Mouse (Mus musculus) forebrain, embryonic 16.5 days (tissue): ENCODE data around the gene Mapk1ip1. TPM values are rescaled to one million over a fixed set of nuclear protein-coding genes. Genes with fewer than 3 reads are reported as not detected.

Experiments
- ATAC-seq: fragments of 200-750 bp; cut with Nextera tagmentation; 2 replicates; pipeline ENCODE4 v1.8.0; 2017; ENCODE audit warnings: mild to moderate bottlenecking, moderate library complexity
- H3K27ac ChIP-seq: fragments of 300-500 bp; sonication (generic); 2 replicates; pipeline ENCODE4 v1.5.1; 2014; ENCODE audit warnings: low read length, control low read depth
- H3K27me3 ChIP-seq: fragments of 300-500 bp; sonication (generic); replicated peaks from 2 replicates; pipeline ENCODE4 v1.6.1; 2014; ENCODE audit warnings: low read length; ENCODE audit not compliant: control insufficient read depth, insufficient read depth
- H3K36me3 ChIP-seq: fragments of 300-500 bp; sonication (generic); 2 replicates; pipeline ENCODE4 v1.6.1; 2014; ENCODE audit not compliant: control insufficient read depth, insufficient read depth
- H3K4me1 ChIP-seq: fragments of 300-500 bp; sonication (generic); replicated peaks from 2 replicates; pipeline ENCODE4 v1.6.1; 2014; ENCODE audit warnings: low read length; ENCODE audit not compliant: control insufficient read depth, insufficient read depth
- H3K4me2 ChIP-seq: fragments of 300-500 bp; sonication (generic); 2 replicates; pipeline ENCODE4 v1.6.1; 2014; ENCODE audit warnings: mild to moderate bottlenecking, low read length, control low read depth
- H3K4me3 ChIP-seq: fragments of 300-500 bp; sonication (generic); replicated peaks from 2 replicates; pipeline ENCODE4 v1.5.1; 2014; ENCODE audit warnings: mild to moderate bottlenecking, low read length, control low read depth
- H3K9ac ChIP-seq: fragments of 300-500 bp; sonication (generic); replicated peaks from 2 replicates; pipeline ENCODE4 v1.6.1; 2014; ENCODE audit warnings: low read depth, low read length, control low read depth
- H3K9me3 ChIP-seq: fragments of 300-500 bp; sonication (generic); 2 replicates; pipeline ENCODE4 v1.6.1; 2016; ENCODE audit warnings: low read length; ENCODE audit not compliant: control insufficient read depth
- WGBS: fragments of 180-500 bp; shearing (Covaris S2); extraction: QIAGEN DNeasy Blood & Tissue Kit; methylation state at CpG from one replicate; pipeline ENCODE4 v1.1.7; 2014; 5-methylcytosine and 5-hydroxymethylcytosine counted together
- polyA plus RNA-seq: library from polyadenylated mRNA; unstranded; fragments of >200 nt; fragmentation: Nextera tagmentation; extraction: Ambion mirVana; gene quantifications from 2 replicates; pipeline ENCODE4 v1.2.1, GENCODE M21; 2015

The Mapk1ip1 gene
- polyA plus RNA-seq, 1 experiment from 2014 or later = 35.0 TPM

DNA sequence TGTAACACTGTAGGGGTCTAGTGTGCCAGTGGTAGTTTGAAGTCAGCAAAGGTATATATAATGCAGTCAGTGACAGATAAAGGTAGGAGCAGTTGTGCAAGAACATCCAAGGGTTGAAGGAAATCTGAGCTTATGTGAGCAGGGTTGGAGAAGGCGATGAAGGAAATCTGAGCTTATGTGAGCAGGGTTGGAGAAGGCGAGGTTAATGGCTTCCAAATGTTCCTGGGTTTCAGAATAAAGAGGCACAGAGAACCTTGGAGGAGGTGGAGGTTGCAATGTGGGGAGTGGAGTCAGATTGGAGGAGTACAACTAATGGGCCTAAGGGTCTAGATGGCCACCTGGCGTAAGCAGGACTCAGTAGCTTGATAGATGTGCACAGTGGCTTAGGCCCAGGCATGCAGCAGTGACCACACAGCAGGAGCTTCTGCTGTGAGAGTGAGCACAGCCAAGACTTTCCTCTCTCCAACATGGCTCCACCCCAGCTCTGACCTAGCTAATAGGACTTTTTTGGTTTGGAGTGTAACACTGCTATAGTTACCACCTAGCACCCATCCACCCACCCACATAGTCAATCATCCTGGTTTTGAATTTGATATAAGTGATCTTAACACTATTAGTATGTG is 18.0 kb upstream of the Mapk1ip1 start:
- ATAC-seq = no peak

DNA sequence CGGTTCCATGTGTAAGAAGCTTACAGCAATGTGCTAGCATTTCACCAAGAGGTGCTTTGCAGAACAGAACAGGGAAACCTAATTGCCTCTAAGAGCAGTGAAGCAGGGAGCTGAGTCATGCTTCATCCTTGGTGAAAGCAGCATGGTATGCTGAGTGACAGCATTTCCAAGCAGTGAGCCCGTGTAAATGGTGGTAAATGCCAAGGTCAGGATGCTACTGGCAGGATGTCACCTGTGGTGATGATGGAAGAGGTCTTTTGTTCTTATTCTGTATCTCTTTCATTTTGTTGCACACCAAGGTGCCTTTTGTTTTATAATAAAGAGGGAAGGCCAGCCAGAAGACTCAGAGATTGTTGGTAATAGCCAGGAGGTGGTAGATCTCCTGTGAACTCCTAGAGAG is 10.6 kb upstream of the Mapk1ip1 start:
- H3K36me3 ChIP-seq = peaks cover 25% of the 10 kb centered on the region; the same call in 1 of the 2 replicates
- no peaks in the 10 kb centered on the region for H3K9me3 ChIP-seq
- no peak overlapping the region for H3K9ac ChIP-seq
- H3K27ac ChIP-seq = no peak overlapping the region
- no peak for ATAC-seq
- H3K27me3 ChIP-seq = no peaks in the 10 kb centered on the region
- 64% methylated on average over 2 of the region's 2 CpGs for WGBS
- H3K4me3 ChIP-seq = no peak overlapping the region
- H3K4me2 ChIP-seq = no peak overlapping the region
- H3K4me1 ChIP-seq = no peaks in the 10 kb centered on the region

More for the DNA sequence above, 18.0 kb upstream of the Mapk1ip1 start:
- H3K9me3 ChIP-seq = no peaks in the 10 kb centered on the region
- H3K36me3 ChIP-seq = peaks cover 8% of the 10 kb centered on the region
- no peak overlapping the region for H3K9ac ChIP-seq
- H3K27me3 ChIP-seq = no peaks in the 10 kb centered on the region
- 93% methylated on average over 3 of the region's 3 CpGs for WGBS
- no peak overlapping the region for H3K27ac ChIP-seq
- no peaks in the 10 kb centered on the region for H3K4me1 ChIP-seq
- H3K4me3 ChIP-seq = no peak overlapping the region
- no peak overlapping the region for H3K4me2 ChIP-seq

DNA sequence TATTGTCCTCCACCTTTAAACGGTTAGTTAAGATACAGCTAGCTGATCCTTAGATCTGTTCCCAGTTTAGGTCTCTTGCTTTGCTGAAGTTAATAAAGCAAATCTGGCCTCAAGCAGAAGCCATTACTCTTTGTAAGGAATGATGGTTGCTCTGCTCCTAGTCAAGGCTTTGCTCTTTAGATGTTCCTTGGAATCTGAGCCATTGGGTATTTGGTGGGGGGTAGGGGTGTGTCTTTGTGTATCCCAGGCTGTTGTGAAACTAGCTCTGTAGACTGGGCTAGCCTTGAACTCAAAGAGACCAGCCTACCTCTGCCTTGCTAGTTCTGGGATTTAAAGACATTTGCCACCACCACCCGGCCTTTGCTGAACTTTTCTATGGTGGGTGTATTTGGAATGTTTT is 8.1 kb upstream of the Mapk1ip1 start:
- Histone ChIP-seq H3K9me3 (no peaks in the 10 kb centered on the region), H3K4me2 (no peak overlapping the region), H3K4me3 (no peak overlapping the region), H3K9ac (no peak overlapping the region), H3K27ac (no peak overlapping the region), H3K36me3 (peaks cover 22% of the 10 kb centered on the region; the same call in 1 of the 2 replicates), H3K27me3 (no peaks in the 10 kb centered on the region), H3K4me1 (peaks cover 12% of the 10 kb centered on the region)
- ATAC-seq = no peak
- WGBS = 88% methylated on average over 2 of the region's 2 CpGs

DNA sequence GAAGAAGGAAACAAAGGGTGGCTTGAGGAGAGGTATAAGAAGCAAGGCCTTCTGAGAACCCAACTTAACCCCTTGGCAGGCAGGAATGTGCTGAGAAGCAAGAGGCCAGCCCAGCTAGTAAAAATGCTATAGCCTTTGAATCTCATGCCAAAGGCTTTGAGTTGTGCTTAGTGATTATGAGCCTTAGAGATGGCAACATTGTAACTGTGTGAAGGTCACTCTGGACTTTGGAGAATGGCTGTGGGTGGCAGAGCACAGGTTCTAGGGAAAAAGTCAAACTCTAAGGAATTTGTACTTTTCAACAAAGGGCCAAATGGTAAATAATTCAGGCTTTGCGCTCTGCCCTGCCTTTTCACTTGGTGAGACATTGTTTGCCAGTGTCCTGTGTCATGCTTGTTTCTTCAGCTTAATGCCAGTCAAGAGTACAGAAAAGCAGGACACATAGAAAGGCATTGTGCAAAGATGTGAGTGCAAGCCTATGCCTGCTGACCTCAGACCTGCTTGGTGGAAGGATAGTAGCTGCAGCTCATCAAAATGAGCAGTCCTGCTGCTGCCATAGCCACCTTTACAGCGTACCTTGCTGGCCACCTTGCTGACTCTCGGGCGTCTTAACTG is 7.5 kb upstream of the Mapk1ip1 start:
- H3K9me3 ChIP-seq = no peaks in the 10 kb centered on the region
- H3K27me3 ChIP-seq = no peaks in the 10 kb centered on the region
- no peak for ATAC-seq
- 95% methylated on average over 4 of the region's 4 CpGs for WGBS
- no peak overlapping the region for H3K4me3 ChIP-seq
- H3K4me2 ChIP-seq = no peak overlapping the region
- H3K9ac ChIP-seq = no peak overlapping the region
- H3K4me1 ChIP-seq = peaks cover 12% of the 10 kb centered on the region
- peaks cover 20% of the 10 kb centered on the region; the same call in 1 of the 2 replicates for H3K36me3 ChIP-seq
- H3K27ac ChIP-seq = no peak overlapping the region

DNA sequence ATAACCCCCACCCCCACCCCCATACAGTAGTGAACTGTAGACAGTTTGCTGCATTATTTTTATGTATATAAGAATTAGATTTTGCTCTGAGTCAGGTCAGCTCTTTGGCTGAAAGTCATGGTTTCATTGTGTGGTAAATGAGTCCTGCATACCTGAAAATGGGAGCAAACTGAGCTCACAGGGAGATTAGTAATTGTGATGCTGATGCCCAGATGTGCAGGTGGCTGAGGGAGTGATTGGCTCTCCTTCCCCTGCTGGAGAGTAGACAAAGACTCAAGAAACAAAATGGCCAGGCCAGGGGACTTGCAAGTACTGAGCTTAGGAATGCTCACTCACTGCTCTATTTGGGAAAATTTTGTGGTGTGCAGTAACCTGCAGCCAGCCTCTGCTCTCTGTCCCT is 4.0 kb upstream of the Mapk1ip1 start:
- H3K4me1 ChIP-seq = peaks cover 31% of the 10 kb centered on the region
- no peaks in the 10 kb centered on the region for H3K9me3 ChIP-seq
- H3K4me3 ChIP-seq = no peak overlapping the region
- H3K27me3 ChIP-seq = no peaks in the 10 kb centered on the region
- no peak for ATAC-seq
- H3K27ac ChIP-seq = no peak overlapping the region
- peaks cover 12% of the 10 kb centered on the region; the same call in 1 of the 2 replicates for H3K36me3 ChIP-seq
- H3K4me2 ChIP-seq = no peak overlapping the region
- no peak overlapping the region for H3K9ac ChIP-seq

DNA sequence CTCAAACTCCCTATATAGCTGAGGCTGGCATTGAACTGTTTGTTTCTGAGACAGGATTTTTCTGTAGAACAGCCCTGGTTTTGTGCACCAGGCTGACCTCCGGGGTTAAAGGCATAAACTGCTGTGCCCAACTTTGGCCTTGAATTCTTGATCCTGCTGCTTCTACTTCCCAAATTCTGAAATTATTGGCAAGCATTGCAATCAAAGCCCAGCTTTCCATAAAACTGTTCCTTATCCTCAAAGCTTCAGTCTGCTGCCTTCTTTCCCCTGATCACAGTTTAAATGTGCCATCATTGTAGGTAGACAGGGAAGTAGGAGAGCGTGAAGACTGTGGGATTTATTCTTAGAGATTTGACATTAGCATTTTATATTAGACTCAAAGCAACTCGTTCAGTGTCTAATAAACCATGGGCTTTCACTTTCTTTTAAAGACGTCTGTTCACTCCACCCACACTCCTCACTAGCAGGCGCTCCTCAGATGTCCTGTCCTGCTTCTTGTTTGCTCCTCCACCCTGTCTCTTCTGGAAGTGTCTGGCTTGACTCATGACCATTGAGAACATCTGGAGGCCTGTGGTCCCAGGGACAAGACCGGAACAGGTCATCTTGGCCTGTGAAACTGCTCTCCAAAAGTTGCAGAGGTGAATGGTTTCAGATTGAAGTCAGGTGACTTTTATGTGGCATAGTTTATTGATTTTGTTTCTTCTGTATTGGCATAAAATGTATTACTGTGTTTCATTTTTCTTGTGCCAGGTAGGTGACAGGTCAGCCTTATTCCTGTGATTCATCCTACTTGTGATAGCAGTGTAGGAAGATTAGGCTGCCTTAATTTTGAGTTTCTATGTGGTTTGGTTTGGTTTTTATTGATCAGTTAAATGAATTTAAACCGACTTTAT is 2.2 kb upstream of the Mapk1ip1 start:
- no peak for ATAC-seq
- Histone ChIP-seq H3K36me3 (peaks cover 10% of the 10 kb centered on the region; the same call in 1 of the 2 replicates), H3K27me3 (no peaks in the 10 kb centered on the region), H3K9me3 (no peaks in the 10 kb centered on the region), H3K4me2 (peak overlapping the region; percentile 92), H3K27ac (no peak overlapping the region), H3K4me1 (peaks cover 49% of the 10 kb centered on the region), H3K4me3 (no peak overlapping the region; the same call in 1 of the 2 replicates), H3K9ac (no peak overlapping the region)
- 74% methylated on average over 7 of the region's 7 CpGs for WGBS

DNA sequence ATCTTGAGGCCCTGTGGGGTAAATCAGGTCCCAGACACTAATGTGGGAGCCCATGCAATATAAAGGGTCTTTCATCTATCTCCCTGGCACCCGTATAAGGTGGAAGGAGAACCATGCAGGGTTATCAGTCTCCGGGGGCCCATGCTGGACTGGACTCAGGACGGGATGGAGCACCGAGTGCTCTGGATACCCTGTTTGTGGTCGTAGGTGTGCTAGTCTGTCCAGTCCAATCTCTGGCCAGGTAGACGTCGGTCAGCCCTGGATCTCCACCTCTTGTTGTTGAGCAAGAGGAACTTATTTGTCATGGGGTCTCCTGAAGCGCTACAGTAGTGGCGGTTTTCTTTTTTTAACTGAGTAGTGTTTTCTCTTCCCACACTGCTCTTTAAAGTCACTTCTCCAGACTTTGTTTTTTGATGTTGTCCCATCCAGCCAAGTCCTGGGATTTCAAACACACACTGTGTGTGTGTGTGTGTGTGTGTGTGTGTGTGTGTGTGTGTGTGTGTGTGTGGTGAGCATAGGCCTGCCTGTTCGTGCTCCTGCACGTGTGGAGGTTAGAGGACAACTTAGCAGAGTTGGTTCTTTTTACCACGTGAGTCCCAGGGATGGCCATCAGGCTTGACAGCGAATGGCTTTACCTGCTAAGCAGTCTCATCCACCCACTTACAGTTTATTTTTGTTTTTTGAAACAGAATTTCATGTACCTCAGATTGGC is 1.4 kb upstream of the Mapk1ip1 start:
- 45% methylated on average over 13 of the region's 13 CpGs for WGBS
- peaks cover 57% of the 10 kb centered on the region for H3K4me1 ChIP-seq
- peak overlapping the region; percentile 96 for H3K9ac ChIP-seq
- no peaks in the 10 kb centered on the region for H3K9me3 ChIP-seq
- H3K36me3 ChIP-seq = peaks cover 4% of the 10 kb centered on the region; the same call in 1 of the 2 replicates
- ATAC-seq = no peak
- no peaks in the 10 kb centered on the region for H3K27me3 ChIP-seq
- H3K4me3 ChIP-seq = peak overlapping the region; percentile 90
- peak overlapping the region; percentile 92 for H3K4me2 ChIP-seq
- no peak overlapping the region for H3K27ac ChIP-seq

DNA sequence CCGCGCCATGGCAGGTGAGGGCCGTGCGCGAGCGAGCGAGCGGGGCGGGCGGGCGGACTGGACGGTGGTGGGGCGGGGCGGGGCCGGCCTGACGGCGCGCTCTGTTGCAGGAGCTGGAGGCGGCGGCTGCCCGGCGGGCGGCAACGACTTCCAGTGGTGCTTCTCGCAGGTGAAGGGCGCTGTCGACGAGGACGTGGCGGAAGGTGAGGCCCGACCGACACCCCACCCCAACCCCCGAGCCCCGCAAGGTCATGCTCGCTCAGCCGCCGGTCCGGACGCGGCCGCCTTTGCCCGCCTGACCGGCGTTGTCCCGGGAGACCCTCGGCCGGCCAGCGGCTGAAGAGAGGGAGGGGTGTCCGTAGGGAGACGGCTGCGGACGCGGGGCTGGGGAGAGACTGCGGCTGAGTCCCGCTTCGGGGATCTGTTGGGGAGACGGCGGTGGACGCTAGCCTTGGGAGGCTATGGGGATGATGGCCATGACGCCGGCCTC is 474 bp upstream of the Mapk1ip1 start:
- H3K27ac ChIP-seq = peak overlapping the region; percentile 89
- H3K4me3 ChIP-seq = peak overlapping the region; percentile 90
- no peaks in the 10 kb centered on the region for H3K9me3 ChIP-seq
- peak overlapping the region; percentile 92 for H3K4me2 ChIP-seq
- H3K27me3 ChIP-seq = no peaks in the 10 kb centered on the region
- H3K4me1 ChIP-seq = peaks cover 58% of the 10 kb centered on the region
- no peaks in the 10 kb centered on the region for H3K36me3 ChIP-seq
- peak; percentile 76 for ATAC-seq
- under 1% methylated on average over 34 of the region's 61 CpGs for WGBS
- peak overlapping the region; percentile 96 for H3K9ac ChIP-seq
